Mouse (Mus musculus): ENCODE data around the gene Lrrc38. TPM values are rescaled to one million over a fixed set of nuclear protein-coding genes. Genes with fewer than 3 reads are reported as not detected.

Lrrc38 gene
- total RNA-seq, 2 experiments from 2014 or later = 1.4 to 2.3 TPM

Other genes with a start within 250 kb of the Lrrc38 start
- gene Prdm2, start 136.8 kb upstream of the Lrrc38 start, total RNA-seq (2021) = 10 to 100 TPM; 44.1 to 45.1 TPM
- gene Pdpn, start 50.2 kb upstream of the Lrrc38 start, total RNA-seq (2021) = 10 to 100 TPM; 15.2 to 16.0 TPM
- not detected for gene Pramel1, start 44.7 kb downstream of the Lrrc38 start, total RNA-seq (2021)
- gene Pramef8, start 62.7 kb downstream of the Lrrc38 start, total RNA-seq (2021) = 10 to 100 TPM; 14.0 to 14.8 TPM
- gene Oog4, start 100.6 kb downstream of the Lrrc38 start, total RNA-seq (2021) = not detected
- gene Gm13043, start 161.6 kb downstream of the Lrrc38 start, total RNA-seq (2021) = not detected
- not detected for gene Gm13040, start 186.2 kb downstream of the Lrrc38 start, total RNA-seq (2021)
- not detected for gene BC080695, start 201.9 kb downstream of the Lrrc38 start, total RNA-seq (2021)
- gene Gm13057, start 202.0 kb downstream of the Lrrc38 start, total RNA-seq (2021) = not detected